Mouse (Mus musculus) induced T-regulatory cell, adult 2 months (primary cell): ENCODE measurements around the gene Det1.

ENCODE experiments used
- DNase-seq: peaks from one replicate; pipeline ENCODE4 v3.0.0-alpha.2; 2012; ENCODE audit warnings: low read depth

Gene Det1

GRCm38 (mm10) chr7:78846737-78847434 lies at the start of gene Det1:
Det1 (minus strand) TSS chr7:78847263.
- DNase-seq: peak; percentile 95

DNA sequence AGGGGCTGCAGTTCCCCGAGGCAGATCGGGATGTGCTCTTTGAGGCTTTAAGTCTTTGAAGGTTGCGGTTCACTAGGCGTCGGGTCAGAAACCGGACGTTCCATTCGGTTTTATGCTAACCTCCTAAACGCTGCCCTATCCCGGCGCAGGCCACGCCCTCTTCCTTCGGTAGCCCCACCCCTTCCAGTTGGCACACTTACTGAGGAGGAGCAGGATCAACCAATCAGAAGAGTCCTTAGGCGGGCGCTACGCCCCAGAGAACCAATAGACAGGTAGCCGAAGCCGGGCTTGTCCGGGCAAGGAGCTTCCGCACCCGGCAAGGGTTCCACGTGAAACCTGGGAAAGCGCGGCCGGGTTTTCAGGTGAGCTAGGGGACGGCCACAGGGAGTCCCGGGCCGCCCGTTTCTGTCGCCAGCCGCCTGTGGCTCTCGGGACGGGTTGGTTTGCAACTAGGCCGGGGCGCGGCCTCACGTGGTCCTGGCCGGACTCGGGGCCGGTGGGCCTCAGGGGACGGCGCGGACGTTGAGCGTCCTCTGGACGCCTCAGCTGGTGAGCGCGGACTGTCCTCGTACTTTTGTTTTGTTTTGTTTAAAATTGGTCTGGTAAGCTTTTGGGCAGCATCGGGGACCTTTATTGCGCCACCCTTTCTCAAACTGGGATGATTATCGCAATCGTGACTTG lies 48.7 kb upstream of the Det1 start, which contains the start of gene Aen:
Gene Aen, plus strand, starts transcription at position 202 of the 681 bp plus-strand sequence.
- peak; percentile 99 for DNase-seq

DNA sequence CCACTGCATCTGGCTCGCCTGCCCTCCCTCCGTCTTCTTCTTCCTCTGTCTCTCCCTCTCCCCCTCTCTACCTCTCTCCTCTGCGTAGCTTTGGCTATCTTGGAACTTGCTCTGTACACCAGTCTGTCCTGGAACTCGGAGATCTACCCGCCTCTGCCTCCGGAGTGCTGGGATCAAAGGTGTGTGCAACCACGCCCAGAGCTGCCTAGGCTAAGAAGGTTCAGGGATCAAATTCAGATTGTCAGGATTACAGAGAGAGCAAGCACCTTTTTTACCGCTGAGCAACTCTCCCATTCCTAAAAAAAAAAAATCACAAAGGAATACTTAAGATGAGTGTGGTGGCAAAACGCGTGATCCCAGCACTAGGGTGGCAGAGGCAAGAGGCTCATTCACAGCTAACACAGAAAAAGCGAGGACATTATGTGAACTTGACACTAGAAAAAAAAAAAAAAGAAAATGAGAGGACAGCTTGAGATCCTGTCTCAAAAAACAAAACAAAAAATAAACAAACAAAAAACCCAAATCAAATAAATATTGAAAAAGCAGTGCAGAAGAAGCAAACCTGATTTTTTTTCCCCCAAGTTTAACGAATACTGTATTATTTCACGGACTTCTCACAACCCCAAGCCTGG lies 48.1 kb upstream of the Det1 start:
- no peak for DNase-seq

DNA sequence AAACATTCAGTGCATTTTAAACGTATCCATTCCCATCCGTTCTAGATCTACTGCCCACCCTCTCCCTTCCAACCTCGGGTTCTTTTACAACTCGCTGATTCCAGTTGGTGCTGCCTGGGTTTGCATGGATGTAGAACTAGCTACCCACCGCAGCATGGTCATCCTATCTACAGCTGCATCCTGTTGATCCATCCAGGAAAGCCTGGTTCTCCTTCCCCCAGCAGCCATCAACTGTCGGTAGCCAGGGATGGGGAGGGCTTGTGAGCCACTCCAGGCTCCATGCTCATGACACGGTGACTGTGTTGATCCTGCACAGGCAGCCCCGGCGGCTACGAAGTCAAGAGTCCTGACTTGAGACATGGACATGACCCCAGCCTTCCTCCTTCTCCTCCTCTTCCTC lies 46.9 kb upstream of the Det1 start:
- no peak for DNase-seq

DNA sequence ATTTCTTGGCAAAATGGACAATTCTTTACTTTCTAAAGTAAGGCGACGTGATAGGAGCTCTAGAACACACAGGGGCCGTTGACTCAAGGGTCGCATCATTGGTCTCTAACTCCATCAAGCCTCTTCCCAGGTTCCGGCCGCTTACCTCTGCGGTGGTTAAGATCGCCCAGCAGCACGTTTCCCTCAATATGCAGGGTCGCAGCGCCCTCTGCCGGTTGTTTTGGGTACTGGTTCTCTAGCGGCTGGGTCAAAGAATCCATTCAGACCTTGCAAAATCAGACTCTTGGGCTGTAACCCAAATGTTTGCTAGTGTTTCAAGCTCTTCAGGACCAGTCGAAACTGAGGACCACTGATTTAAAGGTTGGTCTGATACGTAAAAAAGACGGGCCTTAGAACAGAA lies 43.6 kb upstream of the Det1 start:
- peak; percentile 90 for DNase-seq

- DNase-seq: no peak
These were observed 40.4 kb upstream of the Det1 start for GRCm38 (mm10) chr7:78887431-78887842.

- no peak for DNase-seq
These were observed 39.4 kb upstream of the Det1 start for GRCm38 (mm10) chr7:78886496-78886895.

GRCm38 (mm10) chr7:78885404-78885803 lies 38.3 kb upstream of the Det1 start:
- DNase-seq: no peak

DNA sequence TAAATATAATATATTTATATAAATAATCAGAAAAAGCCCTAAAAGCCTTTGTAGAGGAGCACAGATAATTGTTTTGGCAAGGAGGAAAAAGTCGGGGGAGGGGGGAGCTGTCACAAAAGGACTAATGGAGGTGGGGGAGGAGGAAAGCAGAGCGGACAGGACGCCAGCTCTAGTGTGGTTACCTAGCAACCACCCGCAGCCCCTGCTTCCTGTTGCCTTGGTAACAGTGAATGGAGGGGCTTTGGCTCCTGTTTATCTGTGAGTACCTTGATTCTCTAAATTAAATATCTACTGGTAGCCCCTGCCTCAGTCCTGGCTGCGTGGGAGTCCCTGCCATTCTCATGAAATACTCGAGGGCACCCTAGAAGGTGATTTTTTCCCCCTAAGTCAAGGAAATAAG lies 37.1 kb upstream of the Det1 start:
- DNase-seq: no peak

DNA sequence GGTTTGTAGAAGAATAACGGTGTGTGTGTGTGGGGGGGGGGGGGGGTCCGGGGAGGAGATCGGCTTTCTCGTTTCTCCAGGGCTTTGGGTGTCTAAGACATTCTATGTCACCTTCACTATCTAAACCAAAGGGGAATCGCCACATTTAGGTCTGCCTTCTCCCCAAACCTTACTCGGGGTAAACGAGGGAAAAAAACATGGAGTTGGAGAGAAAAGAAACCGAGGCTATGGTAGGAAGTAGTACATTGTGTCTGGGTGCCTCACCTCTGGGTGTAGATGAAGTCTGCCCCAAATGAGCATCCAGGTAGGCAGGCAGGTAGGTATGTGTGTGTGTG lies 36.6 kb upstream of the Det1 start:
- DNase-seq: no peak

- DNase-seq: no peak
These were observed 36.1 kb upstream of the Det1 start for GRCm38 (mm10) chr7:78883016-78883725.

GRCm38 (mm10) chr7:78882469-78882837 lies 35.4 kb upstream of the Det1 start:
- no peak for DNase-seq

GRCm38 (mm10) chr7:78881607-78882468 lies 34.8 kb upstream of the Det1 start:
- DNase-seq: no peak

GRCm38 (mm10) chr7:78872831-78873230 lies 25.8 kb upstream of the Det1 start:
- no peak for DNase-seq

DNA sequence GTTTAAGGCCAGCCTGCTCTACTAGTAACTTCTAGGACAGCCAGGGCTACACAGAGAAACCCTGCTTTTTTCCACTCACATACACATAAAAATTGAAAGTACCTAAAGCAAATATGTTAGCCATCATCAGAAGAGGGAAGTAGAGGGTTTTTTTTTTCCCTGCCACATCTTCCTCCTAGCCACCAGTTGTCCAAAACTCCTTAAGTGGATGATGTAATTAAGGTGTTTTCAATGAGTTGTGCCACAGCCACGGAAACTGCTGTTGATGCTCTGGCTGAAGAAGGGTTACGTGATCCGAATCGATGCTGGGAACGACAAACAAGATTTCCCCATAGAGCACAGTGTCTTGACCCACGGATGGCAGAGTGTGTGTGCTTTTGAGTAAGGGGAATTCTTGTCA lies 25.3 kb upstream of the Det1 start:
- no peak for DNase-seq

- no peak for DNase-seq
These were observed 21.7 kb upstream of the Det1 start for GRCm38 (mm10) chr7:78868731-78869130.

DNA sequence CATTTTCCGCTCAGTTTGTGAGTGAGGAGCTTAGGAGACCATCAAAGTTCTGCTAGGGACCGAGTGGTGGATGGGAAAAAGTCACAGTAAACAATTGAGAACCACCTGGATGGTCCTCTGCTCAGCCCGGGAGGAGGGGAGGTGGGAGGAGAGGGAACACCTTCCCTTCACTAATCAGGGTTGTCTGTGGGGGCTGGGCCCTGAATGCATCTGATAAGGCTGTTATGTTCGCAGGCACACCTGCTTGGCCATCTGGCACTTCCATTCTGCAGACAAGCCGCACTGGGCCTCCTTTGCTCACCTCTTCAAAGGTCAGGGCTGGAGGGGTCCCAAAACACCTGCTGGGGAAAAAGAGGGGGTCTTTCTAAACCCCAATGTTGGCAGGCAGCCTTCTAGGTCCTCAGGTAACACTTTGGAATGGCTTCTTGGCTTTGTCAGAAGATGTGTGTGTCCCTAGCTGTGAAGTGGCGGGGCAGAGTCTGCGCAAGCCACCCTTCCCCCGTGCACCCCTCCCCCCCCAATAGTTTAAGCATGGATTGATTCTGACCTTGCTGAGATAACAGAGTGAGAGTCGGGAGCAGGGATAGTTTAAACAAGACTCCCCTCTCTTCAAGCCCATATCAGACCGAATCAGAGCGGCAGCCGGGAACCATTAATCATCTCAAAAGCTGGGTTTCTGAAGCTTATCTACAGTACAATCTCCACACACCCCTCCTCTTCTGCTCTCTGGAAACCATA lies 18.3 kb upstream of the Det1 start:
- no peak for DNase-seq

DNA sequence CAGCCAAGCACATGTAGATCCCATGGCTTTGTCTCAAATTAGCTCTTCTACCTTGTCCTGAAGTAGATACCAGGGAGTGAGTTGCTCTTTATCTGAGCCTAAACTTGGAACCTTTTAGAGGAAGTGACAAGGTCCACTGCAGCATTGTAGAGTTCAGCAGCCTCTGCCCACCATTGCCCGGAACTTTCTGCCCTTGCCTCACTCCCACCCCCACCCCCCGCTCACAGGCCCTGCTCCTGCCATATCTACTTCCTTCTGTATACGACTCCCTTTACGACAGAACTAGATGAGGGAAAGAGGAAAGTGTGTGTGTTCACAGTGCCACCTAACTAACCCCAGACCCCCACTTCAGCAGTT lies 17.4 kb upstream of the Det1 start:
- DNase-seq: no peak

DNA sequence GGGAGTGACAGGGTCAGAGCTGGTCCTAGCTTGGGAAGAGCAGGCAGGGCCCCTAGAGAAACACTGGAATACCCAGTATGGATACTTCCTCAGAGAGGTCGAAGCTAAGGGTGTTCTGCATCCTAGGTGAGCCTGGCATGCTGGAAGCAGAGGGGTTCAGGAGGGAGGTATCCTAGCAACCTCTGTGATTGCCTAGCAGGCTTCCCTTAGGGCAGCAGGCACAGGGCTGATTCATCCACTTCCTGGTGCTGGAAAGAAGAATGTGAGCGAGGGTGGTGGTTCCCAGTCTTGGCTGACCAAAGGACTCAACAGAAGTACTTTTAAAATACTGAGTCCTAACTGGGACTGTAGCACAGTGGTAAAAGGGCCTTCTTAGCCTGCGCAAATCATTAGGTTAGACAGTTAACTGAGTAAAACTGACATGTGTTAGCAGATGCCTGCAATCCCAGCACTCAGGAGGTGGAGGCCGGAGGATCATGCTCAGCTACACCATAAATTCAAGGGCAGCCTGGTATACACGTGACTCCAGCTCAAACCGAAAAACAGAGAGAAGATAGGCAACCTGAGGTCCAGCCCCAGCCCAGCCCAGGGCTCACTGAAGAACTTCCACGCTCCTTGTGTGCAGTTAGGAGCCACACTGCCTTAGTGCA lies 16.9 kb upstream of the Det1 start:
- no peak for DNase-seq

- DNase-seq: no peak
These were observed 8.1 kb upstream of the Det1 start for GRCm38 (mm10) chr7:78855044-78855655.
